Mouse (Mus musculus): ENCODE measurements at regions not wholly inside any gene's neighbourhood (a gene's known extent, or its start where the extent isn't known, plus 50 kb on each side); places are given as distances from the start of the nearest gene placed in this dataset.

- TF ChIP-seq EP300 (IDR thresholded peaks at IDR 0.05; ENCODE audit: low read depth) (no peak), CTCF (IDR thresholded peaks at IDR 0.05; ENCODE audit: low read depth) (no peak)
These were observed 712.4 kb upstream of the Gm21961 start for GRCm38 (mm10) chr15:65727061-65727460.
